32 mouse cellular contexts compared by ENCODE assay signal in the genomic region with DNA sequence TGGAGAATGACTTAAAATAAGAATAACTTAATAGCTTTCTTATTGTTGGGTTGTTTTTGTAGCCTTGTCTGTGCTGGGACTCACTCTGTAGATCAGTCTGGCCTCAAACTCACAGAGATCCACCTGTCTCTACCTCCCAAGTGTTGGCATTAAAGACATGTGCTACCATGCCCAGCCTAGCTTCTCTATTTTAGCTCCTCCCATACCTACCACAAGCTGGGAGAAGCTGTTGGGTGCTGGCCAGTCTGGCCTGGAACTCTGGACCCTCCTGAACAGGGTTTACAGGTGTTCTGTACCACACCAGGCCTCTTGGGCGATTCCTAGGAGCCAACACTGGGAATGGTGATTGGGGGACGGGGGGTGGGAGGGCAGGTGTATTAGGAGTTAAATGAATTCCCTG. TPM values are rescaled to one million over a fixed set of nuclear protein-coding genes. Genes with fewer than 3 reads are reported as not detected.
A peak's percentile ranks its signal among the peaks of the same experiment; 100 is the strongest.
DNase-seq lines count a peak whose midpoint lies in the region; ATAC-seq lines count a peak whose summit lies in the region.
"Had no signal": no experiment of that assay in that cellular context is flagged by ENCODE, and none has a peak within 500 bp of the region (broad histone marks: within the 10 kb centered on the region; RNA-seq: fewer than 3 reads in every experiment).

No protein-coding gene starts in this region.

- H3K27me3 ChIP-seq in kidney, embryonic 16.5 days (ENCODE audit: insufficient read depth, low read length): no peaks in the 10 kb centered on the region
- H3K27me3 ChIP-seq: heart, embryonic 13.5 days; hindbrain, embryonic 15.5 days; limb, embryonic 12.5 days; neural tube, embryonic 12.5 days had no signal

- H3K79me2 ChIP-seq in macrophage (ENCODE audit: inconsistent target): peaks cover 17% of the 10 kb centered on the region

- H3K4me1 ChIP-seq in kidney, embryonic 16.5 days (ENCODE audit: insufficient read depth, low read length): peaks cover 23% of the 10 kb centered on the region; the same call in 1 of the 2 replicates
- H3K4me1 ChIP-seq: hindbrain, embryonic 15.5 days; neural tube, embryonic 12.5 days had no signal

- no peaks in the 10 kb centered on the region for H3K36me3 ChIP-seq in kidney, embryonic 16.5 days (ENCODE audit: insufficient read depth, low read length)
- peaks cover 17% of the 10 kb centered on the region for H3K36me3 ChIP-seq in macrophage (ENCODE audit: inconsistent target)
- H3K36me3 ChIP-seq: heart, embryonic 13.5 days; hindbrain, embryonic 15.5 days; limb, embryonic 12.5 days; neural tube, embryonic 12.5 days had no signal

- DNase-seq in kidney, adult 9 months: peak; percentile 30
- peak; percentile 61 to 63 for DNase-seq in spleen, postnatal 36 days (ENCODE audit: low spot score in 2 of 2)
- no peak for DNase-seq in spleen, postnatal 4 days (ENCODE audit: low spot score in 2 of 2)
- DNase-seq in urinary bladder, postnatal 14 days (ENCODE audit: low spot score): no peak
- no peak for DNase-seq in heart, adult 8-10 months (ENCODE audit: low spot score)
- DNase-seq: adrenal gland, adult 2 months; adrenal gland, postnatal 36 days; cerebellum, adult 8-10 months; cerebellum, postnatal 25 days; gastrocnemius, postnatal 36 days; heart, adult 2 months; heart, postnatal 10 days; kidney, adult 18-20 months; kidney, postnatal 14 days; layer of hippocampus, adult 9-11 months; lung, postnatal 36 days; midbrain, embryonic 14.5 days; right cerebral cortex, adult 18-20 months; thymus, adult 2 months; thymus, postnatal 36 days had no signal

- no peak overlapping the region for H3K4me3 ChIP-seq in kidney, embryonic 16.5 days (ENCODE audit: low read length)
- H3K4me3 ChIP-seq in macrophage (ENCODE audit: inconsistent target): peak overlapping the region; percentile 34; the same call in 1 of the 2 replicates
- H3K4me3 ChIP-seq: heart, adult 2 months; heart, embryonic 13.5 days; hindbrain, embryonic 15.5 days; limb, embryonic 12.5 days; neural tube, embryonic 12.5 days had no signal

- H3K9ac ChIP-seq in kidney, embryonic 16.5 days (replicated peaks; ENCODE audit: low read length): no peak overlapping the region
- H3K9ac ChIP-seq: heart, embryonic 13.5 days; hindbrain, embryonic 15.5 days; limb, embryonic 12.5 days; neural tube, embryonic 12.5 days had no signal

- H3K27ac ChIP-seq in kidney, embryonic 16.5 days (ENCODE audit: low read length): no peak overlapping the region
- H3K27ac ChIP-seq in macrophage: peak overlapping the region; percentile 94
- H3K27ac ChIP-seq: heart, embryonic 13.5 days; hindbrain, embryonic 15.5 days; limb, embryonic 12.5 days; neural tube, embryonic 12.5 days had no signal

- no peak overlapping the region for H3K4me2 ChIP-seq in kidney, embryonic 16.5 days (replicated peaks; ENCODE audit: low read depth, low read length)
- H3K4me2 ChIP-seq: heart, embryonic 13.5 days; hindbrain, embryonic 15.5 days; limb, embryonic 12.5 days; neural tube, embryonic 12.5 days had no signal

- no peaks in the 10 kb centered on the region for H3K9me3 ChIP-seq in kidney, embryonic 16.5 days (ENCODE audit: low read length)
- H3K9me3 ChIP-seq: heart, embryonic 13.5 days; hindbrain, embryonic 15.5 days; limb, embryonic 12.5 days; neural tube, embryonic 12.5 days had no signal

- 89% methylated on average over 2 of the region's 2 CpGs for WGBS in kidney, embryonic 16.5 days
- WGBS in macrophage (ENCODE audit: missing documents): 94% methylated on average over 2 of the region's 2 CpGs

- ATAC-seq in kidney, embryonic 16.5 days (ENCODE audit: low FRiP score, low TSS enrichment): no peak
- ATAC-seq in monocyte, adult 5-6 weeks (replicated peaks; ENCODE audit: insufficient number of reproducible peaks, low FRiP score, low TSS enrichment, poor library complexity, severe bottlenecking): no peak
- ATAC-seq: activated CD4-positive, CD25-positive, alpha-beta regulatory T cell, adult 4 months; CD4-positive, CD25-positive, alpha-beta regulatory T cell, adult 4 months; forebrain, embryonic 14.5 days had no signal

RNA-seq across cellular contexts. Expression of gene Nuak2, which starts 27.3 kb away (rescaled TPM):
- 4.3 and 5.5 TPM in 2 replicates for polyA plus RNA-seq in kidney, embryonic 16.5 days (2015; fragmentation: Nextera tagmentation; extraction: Ambion mirVana)
- 100 to 1,000 TPM in 10 of 26 experiments, 10 to 100 TPM in 16; 27.0 to 369 (median 90.6) TPM for total RNA-seq in macrophage (2018; cell fraction: chromatin; rRNA removed)
- total RNA-seq in macrophage (2018; cell fraction: cytosol; rRNA removed): 10 to 100 TPM; 12.2 to 78.8 (median 36.4) TPM
- 100 to 1,000 TPM in 7 of 26 experiments, 10 to 100 TPM in 19; 29.4 to 234 (median 74.6) TPM for total RNA-seq in macrophage (2018; cell fraction: nucleus; rRNA removed)
- polyA plus RNA-seq in macrophage (2018): 12.2 to 19.5 TPM (median 16.2 TPM) in 3 replicates
- total RNA-seq in heart, adult 8-10 months (2022): 1 to 10 TPM; 3.8 to 5.2 (median 4.0) TPM
- total RNA-seq in monocyte, adult 5-6 weeks (2017): 59.8 to 114 TPM (median 79.4 TPM) in 3 replicates

RNA-seq across cellular contexts. Expression of gene Klhdc8a, which starts 44.8 kb away (rescaled TPM):
- 1.8 and 2.1 TPM in 2 replicates for polyA plus RNA-seq in kidney, embryonic 16.5 days (2015; fragmentation: Nextera tagmentation; extraction: Ambion mirVana)
- total RNA-seq in macrophage (2018; cell fraction: chromatin; rRNA removed): under 1 TPM in 1 of 26 experiments, not detected in 25; 0.47 TPM
- total RNA-seq in macrophage (2018; cell fraction: cytosol; rRNA removed): under 1 TPM in 1 of 26 experiments, not detected in 25; 0.04 TPM
- total RNA-seq in macrophage (2018; cell fraction: nucleus; rRNA removed): not detected
- polyA plus RNA-seq in macrophage (2018): not detected in 3 replicates
- total RNA-seq in heart, adult 8-10 months (2022): 10 to 100 TPM; 11.8 to 22.9 (median 17.5) TPM
- total RNA-seq in monocyte, adult 5-6 weeks (2017): not detected in 3 replicates
- total RNA-seq: hematopoietic stem cell, adult 5-6 weeks; megakaryocyte-erythroid progenitor cell, adult 5-6 weeks had no signal
- polyA plus RNA-seq: activated CD4-positive, CD25-positive, alpha-beta regulatory T cell, adult 4 months had no signal

RNA-seq across cellular contexts. Expression of gene Tmcc2, which starts 47.9 kb away (rescaled TPM):
- polyA plus RNA-seq in kidney, embryonic 16.5 days (2015; fragmentation: Nextera tagmentation; extraction: Ambion mirVana): 8.3 and 8.6 TPM in 2 replicates
- total RNA-seq in macrophage (2018; cell fraction: chromatin; rRNA removed): 1 to 10 TPM in 21 of 26 experiments, under 1 TPM in 5; 0.48 to 9.3 (median 2.8) TPM
- 1 to 10 TPM in 25 of 26 experiments, under 1 TPM in 1; 0.76 to 6.4 (median 3.9) TPM for total RNA-seq in macrophage (2018; cell fraction: cytosol; rRNA removed)
- 10 to 100 TPM in 1 of 26 experiments, 1 to 10 TPM in 25; 1.6 to 13.6 (median 5.0) TPM for total RNA-seq in macrophage (2018; cell fraction: nucleus; rRNA removed)
- polyA plus RNA-seq in macrophage (2018): 2.6 to 6.5 TPM (median 2.9 TPM) in 3 replicates
- total RNA-seq in heart, adult 8-10 months (2022): 10 to 100 TPM; 27.5 to 31.3 (median 28.9) TPM
- total RNA-seq in monocyte, adult 5-6 weeks (2017): 3.8 to 9.4 TPM (median 6.3 TPM) in 3 replicates

Comparison
In these comparisons a context has a peak if more than half of its experiments do, and no peak if none do; other contexts are left out.
1. DNase-seq: peak in kidney, adult 9 months (single experiment) and spleen, postnatal 36 days (2 of 2); none in spleen, postnatal 4 days (0 of 2), urinary bladder, postnatal 14 days (single experiment) and heart, adult 8-10 months (single experiment).
2. RNA of gene Klhdc8a, which starts 44.8 kb away (total RNA-seq): 11.8 to 22.9 TPM in heart, adult 8-10 months; not detected in monocyte, adult 5-6 weeks; every median in the first group is over 10 times any median in the second.